Mouse (Mus musculus) cerebellum, postnatal 10 days (tissue): ENCODE data around the gene Plcb2.

Source experiments
- DNase-seq, 2 experiments: peaks; one replicate each; pipeline ENCODE4 v3.0.0; 2021; ENCODE audit warnings: mixed read lengths in 2 of 2

Plcb2 gene

GRCm38 (mm10) chr2:118728337-118728736, at the start of gene Plcb2:
TSS of gene Plcb2 (minus strand) at chr2:118728438.
- DNase-seq, result no peak

GRCm38 (mm10) chr2:118776295-118776694, 48.1 kb upstream of the Plcb2 start:
- peak; percentile 46 to 66 for DNase-seq

- peak; percentile 81 to 89 for DNase-seq
These were observed 47.6 kb upstream of the Plcb2 start for GRCm38 (mm10) chr2:118775846-118776245.

- DNase-seq, result peak; percentile 75
These were observed 47.2 kb upstream of the Plcb2 start for GRCm38 (mm10) chr2:118775396-118775795.

DNA sequence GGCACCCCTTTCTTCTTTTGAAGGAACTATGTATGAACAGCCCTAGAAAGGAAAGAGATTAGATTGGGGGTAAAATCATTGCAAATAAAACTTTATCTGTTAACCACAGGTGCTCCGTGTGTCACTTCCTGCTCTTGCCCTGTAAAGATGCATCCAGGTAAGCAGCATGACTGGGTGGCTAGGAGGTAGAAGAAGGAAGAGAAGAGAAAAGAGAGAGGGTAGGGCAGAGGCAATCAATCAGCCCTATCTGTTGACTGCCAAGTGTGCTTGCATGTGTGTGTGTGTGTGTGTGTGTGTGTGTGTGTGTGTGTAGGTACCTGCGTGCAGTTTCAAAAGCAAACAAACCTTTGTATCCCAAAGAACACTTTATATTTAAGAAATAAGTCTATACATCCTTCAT, 46.3 kb upstream of the Plcb2 start:
- DNase-seq, result no peak

- DNase-seq, result no peak
These were observed 44.1 kb upstream of the Plcb2 start, which contains the start of gene Phgr1 for GRCm38 (mm10) chr2:118772158-118772874. TSS of gene Phgr1 (plus strand) at chr2:118772769.

DNA sequence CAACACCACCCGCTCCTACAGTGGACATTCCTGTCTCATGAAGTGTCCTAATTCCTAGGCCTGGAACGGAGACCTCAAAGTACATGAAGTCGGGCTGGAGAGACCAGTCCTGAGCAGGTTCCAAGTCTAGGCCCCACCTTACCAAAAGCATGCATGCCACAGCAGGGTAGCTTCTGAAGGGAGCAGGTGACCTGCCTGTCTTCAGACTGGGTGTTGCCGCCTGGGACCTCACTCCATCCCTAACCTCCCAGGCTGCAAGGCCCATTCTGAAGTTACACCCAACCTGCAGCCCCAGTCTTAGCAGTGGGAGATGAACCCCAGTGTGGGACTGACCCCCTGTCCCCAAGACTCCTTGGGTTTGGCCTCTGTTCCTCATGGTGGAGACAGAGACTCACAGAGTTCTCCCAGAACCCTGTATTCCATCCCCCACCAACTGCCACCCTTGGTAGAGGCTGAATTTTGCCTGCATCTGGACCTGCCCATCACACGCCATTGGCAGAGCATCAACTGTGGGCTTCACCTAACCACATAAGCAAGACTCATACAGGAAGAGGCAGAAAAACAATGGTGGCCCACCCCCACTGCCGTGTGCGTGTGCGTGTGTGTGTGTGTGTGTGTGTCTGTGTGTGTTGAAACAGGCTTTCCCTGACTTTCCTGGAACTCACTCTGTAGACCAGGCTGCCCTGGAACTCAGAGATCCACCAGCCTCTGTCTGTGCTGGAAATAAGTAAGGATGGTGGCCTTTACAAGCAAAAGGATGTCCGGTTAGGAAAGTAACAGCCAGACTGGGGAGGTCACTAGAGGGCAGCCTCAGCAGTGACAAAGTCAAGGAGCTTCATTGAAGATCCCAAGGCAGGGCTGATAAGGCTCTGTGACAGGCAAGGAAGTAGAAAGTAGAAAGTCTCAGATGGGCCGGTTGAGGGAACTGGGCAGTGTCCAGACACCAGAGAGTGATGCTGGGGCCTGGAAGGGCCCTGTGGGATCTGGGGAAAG, 38.1 kb upstream of the Plcb2 start:
- DNase-seq, result peak in 1 of 2 experiments; percentile 51

- DNase-seq, result no peak
These were observed 36.6 kb upstream of the Plcb2 start for GRCm38 (mm10) chr2:118764875-118765274.

DNA sequence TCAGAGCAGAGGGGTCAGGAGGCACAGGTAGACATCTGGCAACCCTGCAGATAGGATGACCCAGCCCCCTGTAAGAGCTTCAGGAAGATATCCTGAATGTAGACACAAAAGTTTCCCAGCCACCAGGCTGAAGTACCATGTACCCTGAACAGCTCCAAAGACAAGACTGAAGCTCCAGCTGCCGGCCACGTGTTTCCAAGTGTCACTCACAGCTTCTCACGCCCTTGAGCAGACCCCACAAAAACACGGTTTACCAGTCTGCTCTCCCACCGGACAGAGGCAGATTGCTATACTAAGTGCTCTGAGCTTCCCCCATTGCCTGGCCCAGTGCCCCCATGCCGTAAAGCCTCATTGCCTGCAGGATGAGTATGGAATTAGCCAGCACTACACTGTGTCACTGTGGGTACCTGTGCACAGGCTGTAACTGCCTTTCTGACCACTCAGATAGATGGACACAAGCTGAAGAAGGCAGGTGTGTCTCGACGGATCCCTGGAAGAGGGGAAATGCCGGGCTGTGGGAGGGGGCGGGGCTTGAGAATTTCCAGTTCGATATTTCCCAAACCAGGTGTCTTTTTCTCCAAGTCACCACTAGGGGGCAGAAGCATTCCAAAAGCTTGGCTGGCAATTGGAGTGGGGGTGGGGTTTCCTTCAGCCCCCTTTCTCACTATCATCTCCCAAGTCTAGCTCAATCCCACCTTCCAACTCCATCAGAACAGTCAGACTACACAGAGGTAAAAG, 36.0 kb upstream of the Plcb2 start:
- DNase-seq, result peak; percentile 87 to 93

DNA sequence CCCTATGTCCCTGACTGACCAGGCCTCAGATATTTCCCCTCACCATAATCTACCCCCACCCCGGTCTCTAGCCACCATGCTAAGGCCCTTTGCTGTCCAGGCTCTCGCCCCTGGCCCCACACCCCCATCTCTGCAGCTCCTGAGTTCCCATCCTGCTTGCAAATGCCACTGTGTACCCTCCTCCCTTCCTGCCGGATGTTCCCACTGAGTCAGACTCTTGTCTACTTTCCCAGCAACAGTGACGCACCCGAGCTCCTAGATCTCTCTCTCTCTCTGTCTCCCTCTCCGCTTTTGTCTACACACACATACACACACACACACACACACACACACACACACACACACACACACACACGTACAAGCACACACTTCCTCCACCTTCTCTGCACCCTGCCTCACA, 35.2 kb upstream of the Plcb2 start:
- DNase-seq, result no peak

DNA sequence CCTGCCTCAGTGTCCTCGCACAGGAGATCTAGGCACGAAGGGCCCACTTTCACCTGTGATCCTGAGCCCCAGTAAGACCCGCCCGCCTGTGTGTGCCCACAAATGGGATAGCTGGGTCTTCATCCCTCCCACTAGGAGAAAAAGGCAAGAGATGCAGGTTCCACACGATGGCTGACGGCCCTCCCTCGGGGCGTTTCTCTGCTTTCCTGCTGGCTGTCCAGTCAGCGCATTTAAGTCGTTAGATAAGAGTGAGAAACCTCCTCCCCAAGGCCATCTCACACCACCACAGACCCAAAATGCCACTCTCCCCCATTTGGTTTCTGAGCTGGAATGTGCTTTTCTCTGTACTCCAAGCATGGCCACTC, 34.5 kb upstream of the Plcb2 start:
- DNase-seq, result no peak

GRCm38 (mm10) chr2:118761906-118762783, 33.9 kb upstream of the Plcb2 start, which contains the start of gene Ccdc9b:
TSS of gene Ccdc9b (minus strand) at chr2:118762661.
- peak; percentile 95 for DNase-seq

DNA sequence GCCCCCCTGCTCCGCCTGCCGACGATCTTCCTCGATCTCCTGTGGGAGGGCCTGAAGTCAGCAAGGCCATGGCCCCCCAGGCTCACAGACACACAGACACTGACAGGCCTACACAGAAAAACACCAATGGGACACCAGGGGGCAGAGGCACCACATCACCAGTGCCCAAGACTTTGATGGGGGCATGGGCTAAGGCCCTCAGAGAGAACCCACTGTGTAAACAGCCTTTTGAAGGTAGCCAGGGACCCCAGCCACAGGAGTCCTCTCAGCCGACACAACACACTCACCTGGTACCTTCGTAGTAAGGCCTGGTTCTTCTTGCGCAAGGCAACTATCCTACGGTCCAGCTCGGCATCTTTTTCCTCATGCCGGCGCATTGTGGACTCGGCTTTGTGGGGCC, 33.1 kb upstream of the Plcb2 start:
- DNase-seq, result peak in 1 of 2 experiments; percentile 37

- DNase-seq, result no peak
These were observed 32.2 kb upstream of the Plcb2 start for GRCm38 (mm10) chr2:118760311-118761025.

DNA sequence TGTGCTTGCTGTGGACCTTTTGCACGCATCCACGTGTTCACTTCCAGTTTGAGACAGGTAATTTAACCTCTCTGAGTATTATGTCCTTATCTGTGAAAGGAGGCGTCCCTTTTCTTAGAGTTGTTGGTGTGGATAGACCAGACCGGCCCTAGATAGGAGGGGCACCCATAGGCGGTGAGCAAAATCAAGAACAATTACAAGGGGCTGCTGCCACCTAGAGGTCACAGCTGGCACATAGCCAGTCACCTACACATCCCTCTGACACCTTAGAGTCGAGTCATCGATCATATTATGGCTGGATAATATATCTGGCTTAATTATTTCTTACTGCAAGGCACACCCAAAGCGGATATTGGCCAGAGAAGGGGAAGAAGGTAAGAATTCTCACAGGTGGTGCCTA, 31.6 kb upstream of the Plcb2 start:
- peak; percentile 79 to 82 for DNase-seq

GRCm38 (mm10) chr2:118756103-118756502, 27.9 kb upstream of the Plcb2 start:
- no peak for DNase-seq

DNA sequence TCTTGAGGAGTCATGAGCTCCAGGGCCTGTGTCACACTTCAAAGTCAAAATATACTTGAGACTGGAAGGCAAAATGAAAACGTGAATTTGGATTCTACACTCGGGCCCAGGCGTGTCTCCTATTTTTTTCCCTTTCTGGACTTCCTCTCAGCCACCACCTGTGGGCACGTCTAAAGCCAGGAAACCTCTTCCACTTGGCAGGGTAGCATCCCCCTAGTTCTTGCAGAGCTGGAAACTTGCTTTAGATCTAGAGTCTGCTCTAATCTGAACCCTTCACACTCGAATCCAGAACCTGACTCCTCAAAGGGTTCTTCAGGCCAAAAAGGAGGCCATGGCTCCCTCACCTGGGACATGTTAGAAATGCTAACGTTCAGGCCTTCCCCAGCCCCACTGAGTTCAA, 27.2 kb upstream of the Plcb2 start:
- no peak for DNase-seq

GRCm38 (mm10) chr2:118754143-118754542, 25.9 kb upstream of the Plcb2 start:
- DNase-seq, result no peak

DNA sequence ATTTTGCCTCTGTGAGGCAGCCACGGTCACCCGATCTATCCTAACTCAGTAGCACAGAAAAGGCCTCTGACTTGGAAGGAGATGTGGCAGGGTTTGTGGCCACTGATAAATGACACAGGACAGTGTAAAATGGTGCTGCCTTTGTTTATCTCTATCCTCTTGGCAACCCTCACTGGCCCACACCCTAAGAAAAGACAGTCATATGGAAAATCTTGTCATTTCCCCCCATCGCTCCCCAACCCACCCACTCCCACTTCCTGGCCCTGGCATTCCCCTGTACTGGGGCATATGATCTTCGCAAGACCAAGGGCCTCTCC, 24.5 kb upstream of the Plcb2 start:
- no peak for DNase-seq

DNA sequence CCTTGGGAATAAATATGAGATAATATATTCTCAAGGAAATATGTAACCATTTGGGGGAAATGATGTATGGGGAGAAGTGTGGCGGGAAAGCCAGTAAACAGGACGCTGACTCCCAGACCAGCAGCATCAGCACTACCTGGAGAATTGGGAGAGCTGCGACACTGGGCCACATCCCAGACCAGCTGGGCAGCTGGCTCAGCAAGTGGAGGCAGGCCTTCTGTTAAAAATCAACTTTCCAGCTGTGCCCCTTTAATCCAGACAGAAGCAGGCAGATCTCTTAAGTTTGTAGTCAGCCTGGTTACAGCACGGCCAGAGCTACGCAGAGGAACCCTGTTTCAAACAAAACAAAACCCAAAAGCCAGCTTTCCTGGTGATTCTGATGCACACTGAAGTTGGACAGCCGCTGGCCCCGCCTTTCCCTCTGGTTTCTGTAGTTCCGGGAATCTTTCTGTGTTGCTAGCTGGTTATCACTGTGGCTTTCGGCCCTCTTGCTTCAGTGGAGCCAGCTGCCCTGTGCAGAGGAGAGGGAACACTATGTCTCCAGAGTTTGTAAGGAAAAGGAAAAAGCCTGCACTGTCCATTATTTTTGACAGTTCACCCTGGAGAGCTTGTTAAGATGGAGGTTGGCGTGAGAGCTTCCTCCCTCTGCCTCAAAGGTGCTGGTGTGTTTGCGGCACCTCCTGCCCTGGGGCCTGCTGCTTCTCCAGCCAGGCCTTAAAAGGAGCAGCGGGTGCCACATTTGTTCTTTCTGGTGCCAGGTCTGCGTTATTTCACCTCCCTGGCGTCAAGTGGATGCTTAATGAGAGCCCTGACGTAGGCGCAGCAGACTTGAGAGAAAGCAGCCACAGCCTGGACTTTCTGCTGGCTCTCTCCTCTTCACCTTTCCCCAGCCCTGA, 23.9 kb upstream of the Plcb2 start:
- no peak for DNase-seq
